Mouse (Mus musculus) embryonic facial prominence, embryonic 15.5 days (tissue): Measurements from ENCODE around the gene Rab3d. TPM values are rescaled to one million over a fixed set of nuclear protein-coding genes. Genes with fewer than 3 reads are reported as not detected.

ENCODE experiments used
- ATAC-seq: fragments of 200-750 bp; cut with Nextera tagmentation; 2 replicates; pipeline ENCODE4 v1.8.0; 2017; ENCODE audit warnings: low read depth, moderate TSS enrichment; ENCODE audit not compliant: insufficient number of reproducible peaks, low FRiP score, low TSS enrichment
- H3K27ac ChIP-seq: fragments of 300-500 bp; sonication (generic); replicated peaks from 2 replicates; pipeline ENCODE4 v1.5.1; 2015; ENCODE audit warnings: mild to moderate bottlenecking, inconsistent platforms
- H3K27me3 ChIP-seq: fragments of 300-500 bp; sonication (generic); 2 replicates; pipeline ENCODE4 v1.6.1; 2015; ENCODE audit warnings: inconsistent platforms
- H3K36me3 ChIP-seq: fragments of 300-500 bp; sonication (generic); 2 replicates; pipeline ENCODE4 v1.6.1; 2015; ENCODE audit warnings: mild to moderate bottlenecking, inconsistent platforms
- H3K4me1 ChIP-seq: fragments of 300-500 bp; sonication (generic); 2 replicates; pipeline ENCODE4 v1.6.1; 2015; ENCODE audit warnings: inconsistent platforms
- H3K4me2 ChIP-seq: fragments of 300-500 bp; sonication (generic); replicated peaks from 2 replicates; pipeline ENCODE4 v1.6.1; 2015; ENCODE audit warnings: mild to moderate bottlenecking, inconsistent platforms
- H3K4me3 ChIP-seq: fragments of 300-500 bp; sonication (generic); replicated peaks from 2 replicates; pipeline ENCODE4 v1.5.1; 2015; ENCODE audit warnings: mild to moderate bottlenecking, inconsistent platforms
- H3K9ac ChIP-seq: fragments of 300-500 bp; sonication (generic); 2 replicates; pipeline ENCODE4 v1.6.1; 2015; ENCODE audit warnings: inconsistent platforms
- H3K9me3 ChIP-seq: fragments of 300-500 bp; sonication (generic); replicated peaks from 2 replicates; pipeline ENCODE4 v1.6.1; 2016; ENCODE audit warnings: inconsistent platforms
- WGBS: fragments of 180-500 bp; shearing (Covaris S2); methylation state at CpG from one replicate; pipeline ENCODE4 v1.1.7; 2015; 5-methylcytosine and 5-hydroxymethylcytosine counted together
- polyA plus RNA-seq: library from polyadenylated mRNA; unstranded; fragments of >200 nt; fragmentation: Nextera tagmentation; extraction: Ambion mirVana; gene quantifications from 2 replicates; pipeline ENCODE4 v1.2.1, GENCODE M21; 2015

The Rab3d gene
- 39.4 and 43.4 TPM in 2 replicates for polyA plus RNA-seq

DNA sequence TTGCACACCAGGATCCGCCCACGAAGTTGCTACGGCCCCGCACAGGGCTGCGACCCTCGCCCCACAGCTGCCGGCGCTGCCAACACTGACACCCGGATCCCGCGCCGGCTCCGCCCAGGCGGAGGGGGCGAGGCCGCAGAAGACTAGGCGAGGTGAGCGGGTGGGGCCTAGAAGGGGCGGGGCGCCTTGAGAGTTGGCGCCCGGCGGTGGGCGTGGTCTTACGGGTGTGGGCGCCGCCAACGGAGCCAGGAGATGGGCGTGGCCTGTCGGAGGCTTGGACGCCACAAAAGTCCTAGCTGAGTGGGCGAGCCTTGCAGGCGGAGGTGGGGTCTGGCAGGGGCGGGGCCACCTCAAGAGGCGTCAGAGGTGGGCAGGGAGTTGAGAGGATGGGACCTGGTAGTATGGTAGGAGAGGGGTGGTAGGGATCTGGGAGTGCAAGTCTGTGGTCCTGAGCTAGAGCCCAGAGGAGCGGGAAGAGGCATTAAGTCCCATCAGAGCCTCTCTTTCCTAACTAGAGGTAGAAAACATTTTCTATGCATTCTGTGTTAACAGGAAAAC, at the start of gene Rab3d:
TSS of gene Rab3d (minus strand) at position 158 of the 558 bp plus-strand sequence.
- Histone ChIP-seq H3K36me3 (no peaks in the 10 kb centered on the region; the same call in 1 of the 2 replicates), H3K9me3 (no peaks in the 10 kb centered on the region), H3K27me3 (no peaks in the 10 kb centered on the region; the same call in 1 of the 2 replicates), H3K4me1 (peaks cover 20% of the 10 kb centered on the region), H3K27ac (peak within 1 kb of the TSS; percentile 80), H3K4me3 (peak within 1 kb of the TSS; percentile 67), H3K9ac (peak within 1 kb of the TSS; percentile 51), H3K4me2 (peak within 1 kb of the TSS; percentile 96)
- under 1% methylated on average over 36 of the region's 36 CpGs for WGBS
- peak; percentile 92 for ATAC-seq

- no peak for ATAC-seq
- Histone ChIP-seq H3K4me1 (peaks cover 34% of the 10 kb centered on the region), H3K27ac (no peak within 1 kb of the TSS), H3K9ac (peak within 1 kb of the TSS; percentile 21; the same call in 1 of the 2 replicates), H3K4me2 (peak within 1 kb of the TSS; percentile 78), H3K4me3 (peak within 1 kb of the TSS; percentile 47), H3K27me3 (peaks cover 42% of the 10 kb centered on the region), H3K9me3 (no peaks in the 10 kb centered on the region), H3K36me3 (no peaks in the 10 kb centered on the region)
- WGBS, result 19% methylated on average over 8 of the region's 8 CpGs
Observed at GRCm38 (mm10) chr9:21963417-21963816, 45.4 kb upstream of the Rab3d start, which contains the start of gene Epor. TSS of gene Epor (minus strand) at chr9:21963506.

GRCm38 (mm10) chr9:21962416-21963059, 44.5 kb upstream of the Rab3d start:
- peak overlapping the region; percentile 47 for H3K4me3 ChIP-seq
- H3K4me2 ChIP-seq, result peak overlapping the region; percentile 78
- H3K9me3 ChIP-seq, result no peaks in the 10 kb centered on the region
- H3K36me3 ChIP-seq, result no peaks in the 10 kb centered on the region
- peak overlapping the region; percentile 21; the same call in 1 of the 2 replicates for H3K9ac ChIP-seq
- H3K27ac ChIP-seq, result no peak overlapping the region
- 2% methylated on average over 34 of the region's 34 CpGs for WGBS
- peak; percentile 62 for ATAC-seq
- H3K27me3 ChIP-seq, result peaks cover 42% of the 10 kb centered on the region
- peaks cover 34% of the 10 kb centered on the region for H3K4me1 ChIP-seq

GRCm38 (mm10) chr9:21962010-21962409, 44.0 kb upstream of the Rab3d start:
- ATAC-seq, result no peak

DNA sequence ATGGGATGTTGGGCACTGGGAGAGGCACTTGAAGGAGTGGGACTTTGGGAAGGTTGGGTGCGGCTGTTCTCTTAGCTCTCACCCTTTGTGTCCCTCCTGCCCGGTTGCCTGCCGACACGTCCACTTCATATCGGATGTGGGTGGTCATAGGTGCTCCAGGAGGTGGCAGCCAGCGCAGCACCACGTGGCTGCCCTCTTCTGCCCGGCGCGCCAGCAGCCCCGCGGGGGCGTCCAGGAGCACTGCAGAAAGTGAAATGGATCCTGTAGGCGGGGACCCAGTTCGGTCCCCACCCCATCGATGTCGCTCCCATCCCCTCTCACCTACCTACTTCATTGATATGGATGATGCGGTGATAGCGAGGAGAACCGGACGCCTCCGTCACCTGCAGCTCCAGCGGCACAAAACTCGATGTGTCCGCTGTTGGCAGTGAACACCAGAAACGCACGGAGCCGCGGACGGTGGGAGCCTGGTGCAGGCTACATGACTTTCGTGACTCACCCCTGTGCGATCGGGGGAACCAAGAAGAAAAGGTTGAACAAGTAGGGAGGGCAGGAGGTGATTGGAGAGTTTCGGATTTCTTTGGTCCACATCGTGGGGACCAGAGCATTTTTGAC, 43.5 kb upstream of the Rab3d start:
- Histone ChIP-seq H3K4me1 (peaks cover 38% of the 10 kb centered on the region), H3K27ac (no peak overlapping the region), H3K9me3 (no peaks in the 10 kb centered on the region), H3K9ac (no peak overlapping the region), H3K4me2 (peak overlapping the region; percentile 78), H3K27me3 (peaks cover 42% of the 10 kb centered on the region), H3K36me3 (no peaks in the 10 kb centered on the region), H3K4me3 (peak overlapping the region; percentile 47)
- no peak for ATAC-seq
- whole genome bisulfite sequencing, result 2% methylated on average over 35 of the region's 35 CpGs

More at GRCm38 (mm10) chr9:21962010-21962409, 44.0 kb upstream of the Rab3d start:
- H3K9me3 ChIP-seq, result no peaks in the 10 kb centered on the region
- H3K4me1 ChIP-seq, result peaks cover 34% of the 10 kb centered on the region
- H3K4me2 ChIP-seq, result peak overlapping the region; percentile 78
- H3K27me3 ChIP-seq, result peaks cover 42% of the 10 kb centered on the region
- H3K27ac ChIP-seq, result no peak overlapping the region
- H3K9ac ChIP-seq, result no peak overlapping the region
- WGBS, result under 1% methylated on average over 15 of the region's 15 CpGs
- H3K4me3 ChIP-seq, result peak overlapping the region; percentile 47
- H3K36me3 ChIP-seq, result no peaks in the 10 kb centered on the region

GRCm38 (mm10) chr9:21960558-21961208, 42.7 kb upstream of the Rab3d start:
- no peak overlapping the region for H3K4me3 ChIP-seq

GRCm38 (mm10) chr9:21960135-21960534, 42.1 kb upstream of the Rab3d start:
- H3K27ac ChIP-seq, result no peak overlapping the region
- no peaks in the 10 kb centered on the region for H3K9me3 ChIP-seq
- no peak for ATAC-seq
- peaks cover 41% of the 10 kb centered on the region for H3K4me1 ChIP-seq
- H3K27me3 ChIP-seq, result peaks cover 42% of the 10 kb centered on the region
- H3K4me2 ChIP-seq, result no peak overlapping the region
- no peaks in the 10 kb centered on the region for H3K36me3 ChIP-seq
- H3K4me3 ChIP-seq, result no peak overlapping the region
- H3K9ac ChIP-seq, result no peak overlapping the region
- 50% methylated on average over 9 of the region's 9 CpGs for WGBS

More at GRCm38 (mm10) chr9:21960558-21961208, 42.7 kb upstream of the Rab3d start:
- ATAC-seq, result no peak
- Histone ChIP-seq H3K27me3 (peaks cover 42% of the 10 kb centered on the region), H3K27ac (no peak overlapping the region), H3K36me3 (no peaks in the 10 kb centered on the region), H3K4me2 (no peak overlapping the region), H3K9me3 (no peaks in the 10 kb centered on the region), H3K4me1 (peaks cover 41% of the 10 kb centered on the region), H3K9ac (no peak overlapping the region)
- 13% methylated on average over 26 of the region's 26 CpGs for WGBS

DNA sequence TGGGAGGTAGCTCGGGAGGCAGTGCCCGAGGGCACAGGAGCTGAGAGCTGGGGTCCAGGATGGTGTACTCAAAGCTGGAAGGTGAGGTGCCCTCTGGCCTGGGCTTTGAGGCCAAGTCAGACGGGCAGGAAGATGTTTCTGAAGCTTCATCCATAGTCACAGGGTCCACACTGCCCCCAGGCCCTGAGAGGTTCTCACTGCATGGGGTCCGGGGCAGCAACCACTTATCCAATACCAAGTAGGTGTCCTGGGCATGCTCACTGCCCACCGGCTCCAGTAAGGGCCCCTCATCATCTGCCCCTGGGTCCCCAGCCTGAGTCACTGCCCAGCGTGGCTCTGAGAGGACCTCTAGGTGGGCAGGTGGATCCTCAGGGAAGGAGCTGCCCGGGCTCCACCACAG, 41.3 kb upstream of the Rab3d start:
- WGBS, result 81% methylated on average over 7 of the region's 7 CpGs
- Histone ChIP-seq H3K4me2 (no peak overlapping the region), H3K36me3 (no peaks in the 10 kb centered on the region), H3K9me3 (no peaks in the 10 kb centered on the region), H3K27me3 (peaks cover 42% of the 10 kb centered on the region), H3K27ac (no peak overlapping the region), H3K4me1 (peaks cover 41% of the 10 kb centered on the region), H3K9ac (no peak overlapping the region), H3K4me3 (no peak overlapping the region)
- ATAC-seq, result no peak

GRCm38 (mm10) chr9:21958372-21958771, 40.4 kb upstream of the Rab3d start:
- H3K4me3 ChIP-seq, result no peak overlapping the region
- 84% methylated on average over 5 of the region's 5 CpGs for WGBS

GRCm38 (mm10) chr9:21955570-21956281, 37.7 kb upstream of the Rab3d start, which contains the start of gene Swsap1:
TSS of gene Swsap1 (plus strand) at chr9:21955755.
- H3K9ac ChIP-seq, result peak within 1 kb of the TSS; percentile 62
- peak within 1 kb of the TSS; percentile 63 for H3K4me2 ChIP-seq
- under 1% methylated on average over 54 of the region's 54 CpGs for WGBS
- peak within 1 kb of the TSS; percentile 85 for H3K4me3 ChIP-seq
- ATAC-seq, result peak; percentile 98
- H3K4me1 ChIP-seq, result peaks cover 11% of the 10 kb centered on the region
- peaks cover 15% of the 10 kb centered on the region for H3K27me3 ChIP-seq
- H3K36me3 ChIP-seq, result no peaks in the 10 kb centered on the region
- H3K27ac ChIP-seq, result peak within 1 kb of the TSS; percentile 93
- H3K9me3 ChIP-seq, result no peaks in the 10 kb centered on the region

More at GRCm38 (mm10) chr9:21958372-21958771, 40.4 kb upstream of the Rab3d start:
- H3K27me3 ChIP-seq, result peaks cover 41% of the 10 kb centered on the region
- H3K9ac ChIP-seq, result no peak overlapping the region
- H3K27ac ChIP-seq, result no peak overlapping the region
- ATAC-seq, result no peak
- H3K4me1 ChIP-seq, result peaks cover 37% of the 10 kb centered on the region
- no peaks in the 10 kb centered on the region for H3K9me3 ChIP-seq
- no peak overlapping the region for H3K4me2 ChIP-seq
- no peaks in the 10 kb centered on the region for H3K36me3 ChIP-seq
